Mouse (Mus musculus) hematopoietic stem cell, adult 5-6 weeks (primary cell): ENCODE measurements around the gene Als2cr12. TPM values are rescaled to one million over a fixed set of nuclear protein-coding genes. Genes with fewer than 3 reads are reported as not detected.
"Not testable (repeated sequence)": the region's sequence is repeated elsewhere in the genome, so short reads cannot be mapped to it uniquely, and the experiment has no call there.

ENCODE experiments used
- ATAC-seq, 2 experiments: fragments of 125-278 bp in 1 of 2; replicated peaks in 1 of 2; 2 replicates each; pipeline ENCODE4 v1.8.0; 2016 to 2017; ENCODE audit warnings: inconsistent platforms in 2 of 2, mild to moderate bottlenecking in 2 of 2, moderate number of reproducible peaks in 2 of 2, low read depth in 1 of 2, moderate TSS enrichment in 1 of 2; ENCODE audit not compliant: low FRiP score in 2 of 2, poor library complexity in 2 of 2, severe bottlenecking in 2 of 2, insufficient read depth in 1 of 2, low TSS enrichment in 1 of 2
- total RNA-seq: library from RNA; stranded (forward); fragments of 172-1452, 232-1000 nt; gene quantifications from 2 replicates; pipeline ENCODE4 v1.2.3, GENCODE M21; 2017

Gene Als2cr12
- total RNA-seq, 1 experiment from 2014 or later: not detected

GRCm38 (mm10) chr1:58700580-58701162 is 4.9 kb upstream of the Als2cr12 start:
- not testable (repeated sequence) for ATAC-seq

GRCm38 (mm10) chr1:58699988-58700387 is 4.2 kb upstream of the Als2cr12 start:
- ATAC-seq: no peak

GRCm38 (mm10) chr1:58698781-58699180 is 3.0 kb upstream of the Als2cr12 start:
- no peak for ATAC-seq

- ATAC-seq: peak; percentile 82 to 85
Observed at GRCm38 (mm10) chr1:58697607-58698006, 1.8 kb upstream of the Als2cr12 start.

GRCm38 (mm10) chr1:58693696-58694095 is 2.1 kb downstream of the Als2cr12 start:
- ATAC-seq: no peak

- ATAC-seq: not testable (repeated sequence)
Observed at GRCm38 (mm10) chr1:58691718-58692117, 4.1 kb downstream of the Als2cr12 start.

GRCm38 (mm10) chr1:58690834-58691488 is 4.8 kb downstream of the Als2cr12 start:
- ATAC-seq: not testable (repeated sequence)

GRCm38 (mm10) chr1:58690006-58690744 is 5.6 kb downstream of the Als2cr12 start:
- no peak for ATAC-seq

GRCm38 (mm10) chr1:58689426-58689825 is 6.4 kb downstream of the Als2cr12 start:
- ATAC-seq: no peak

GRCm38 (mm10) chr1:58678412-58678811 is 17.4 kb downstream of the Als2cr12 start:
- peak; percentile 62 to 76; a peak in 3 of 4 replicates for ATAC-seq

GRCm38 (mm10) chr1:58677575-58677974 is 18.2 kb downstream of the Als2cr12 start:
- ATAC-seq: peak; percentile 32 to 56; a peak in 2 of 4 replicates

- no peak for ATAC-seq
Observed at GRCm38 (mm10) chr1:58675011-58675410, 20.8 kb downstream of the Als2cr12 start.

- no peak for ATAC-seq
Observed at GRCm38 (mm10) chr1:58672116-58672515, 23.7 kb downstream of the Als2cr12 start.

- peak; percentile 84 to 93 for ATAC-seq
Observed at GRCm38 (mm10) chr1:58669635-58670034, 26.2 kb downstream of the Als2cr12 start.

GRCm38 (mm10) chr1:58668191-58668590 is 27.6 kb downstream of the Als2cr12 start:
- ATAC-seq: no peak

GRCm38 (mm10) chr1:58663365-58663764 is 32.4 kb downstream of the Als2cr12 start:
- ATAC-seq: not testable (repeated sequence)

GRCm38 (mm10) chr1:58662671-58663070 is 33.1 kb downstream of the Als2cr12 start:
- ATAC-seq: not testable (repeated sequence)
